Mouse (Mus musculus): ENCODE results near the gene Klk6.

GRCm38 (mm10) chr7:43843801-43844200 lies 19.5 kb downstream of the Klk6 start:
- TF ChIP-seq CTCF (IDR thresholded peaks at IDR 0.05; ENCODE audit: low read depth) (no peak), EP300 (optimal IDR thresholded peaks at IDR 0.05) (no peak)

All from stomach, postnatal 0 days (tissue).